Mouse (Mus musculus) C2C12 (cell line): ENCODE measurements at regions not wholly inside any gene's neighbourhood (a gene's known extent, or its start where the extent isn't known, plus 50 kb on each side); places are given as distances from the start of the nearest gene placed in this dataset.

Source experiments
- CTCF ChIP-seq: IDR thresholded peaks from one replicate; pipeline ENCODE4 v1.5.1; 2011; ENCODE audit not compliant: control insufficient read depth, insufficient read depth, insufficient read length
- MYOD1 ChIP-seq: IDR thresholded peaks from one replicate; pipeline ENCODE4 v1.6.1; 2011; ENCODE audit warnings: low read depth; ENCODE audit not compliant: control insufficient read depth, insufficient read length

DNA sequence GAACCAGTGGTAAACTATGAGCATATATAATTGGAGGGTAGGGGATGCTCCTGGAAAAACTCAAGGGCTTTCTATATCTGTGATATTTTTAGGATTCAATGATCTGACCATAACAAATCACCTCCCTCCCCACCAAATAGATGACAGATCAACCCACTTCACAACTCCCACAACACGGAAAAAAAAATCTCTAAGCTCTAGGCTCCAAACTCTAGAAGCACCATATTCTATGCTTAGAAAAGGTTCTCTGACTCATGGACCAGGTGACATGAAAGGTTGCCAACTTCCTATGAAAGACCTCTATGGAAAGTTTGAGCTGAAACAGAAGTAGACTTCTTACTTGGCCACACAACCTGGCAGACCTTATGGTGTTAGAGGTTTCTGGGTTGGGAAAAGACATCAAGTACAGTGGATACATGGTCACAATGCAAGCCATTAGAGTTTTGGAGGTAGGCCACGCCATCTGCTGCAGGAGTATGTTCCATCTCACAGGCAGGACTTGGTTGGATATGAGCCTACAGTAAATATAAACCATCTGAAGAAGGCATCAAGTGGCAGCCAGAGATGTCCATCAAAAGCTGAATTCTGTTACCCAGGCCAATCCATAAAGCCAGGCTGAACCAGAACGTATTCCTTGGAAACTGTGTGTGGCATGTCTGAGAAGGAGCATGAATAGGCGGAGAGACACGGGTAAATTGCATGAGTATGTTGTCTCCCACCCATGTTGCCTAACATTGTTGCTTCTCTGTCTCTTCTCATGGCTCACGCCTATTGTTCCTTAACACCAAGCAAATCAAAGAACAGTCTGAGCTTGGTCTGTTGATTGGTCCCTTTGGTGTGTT, 257.2 kb downstream of the Gm9195 start:
- no peak for TF ChIP-seq MYOD1
- TF ChIP-seq CTCF = no peak
